Mouse (Mus musculus) adrenal gland, postnatal 4 days (tissue): ENCODE results near the gene Raph1. TPM values are rescaled to one million over a fixed set of nuclear protein-coding genes. Genes with fewer than 3 reads are reported as not detected.

Source experiments
- DNase-seq, 2 experiments: peaks; one replicate each; pipeline ENCODE4 v3.0.0; 2021 to 2022; ENCODE audit warnings: low spot score in 2 of 2, mixed read lengths in 2 of 2
- long read RNA-seq, 2 experiments: library from polyadenylated mRNA; stranded (forward); transcript quantifications; one replicate each; pipeline ENCODE4 v2.0.0; 2021
- total RNA-seq, 2 experiments: library from RNA; stranded (reverse); gene quantifications; 2 replicates each; pipeline ENCODE4 v1.2.3; 2021

Gene Raph1
- 10 to 100 TPM; 73.6 to 75.3 TPM for total RNA-seq
- long read RNA-seq, experiment 1, partial matches to known transcripts = 1 of 4 reads
- long read RNA-seq, experiment 1, other reads (novel, unspliced or antisense) = 3 of 4 reads
- long read RNA-seq, experiment 2, partial matches to known transcripts = 3 of 13 reads
- long read RNA-seq, experiment 2, other reads (novel, unspliced or antisense) = 9 of 13 reads

DNA sequence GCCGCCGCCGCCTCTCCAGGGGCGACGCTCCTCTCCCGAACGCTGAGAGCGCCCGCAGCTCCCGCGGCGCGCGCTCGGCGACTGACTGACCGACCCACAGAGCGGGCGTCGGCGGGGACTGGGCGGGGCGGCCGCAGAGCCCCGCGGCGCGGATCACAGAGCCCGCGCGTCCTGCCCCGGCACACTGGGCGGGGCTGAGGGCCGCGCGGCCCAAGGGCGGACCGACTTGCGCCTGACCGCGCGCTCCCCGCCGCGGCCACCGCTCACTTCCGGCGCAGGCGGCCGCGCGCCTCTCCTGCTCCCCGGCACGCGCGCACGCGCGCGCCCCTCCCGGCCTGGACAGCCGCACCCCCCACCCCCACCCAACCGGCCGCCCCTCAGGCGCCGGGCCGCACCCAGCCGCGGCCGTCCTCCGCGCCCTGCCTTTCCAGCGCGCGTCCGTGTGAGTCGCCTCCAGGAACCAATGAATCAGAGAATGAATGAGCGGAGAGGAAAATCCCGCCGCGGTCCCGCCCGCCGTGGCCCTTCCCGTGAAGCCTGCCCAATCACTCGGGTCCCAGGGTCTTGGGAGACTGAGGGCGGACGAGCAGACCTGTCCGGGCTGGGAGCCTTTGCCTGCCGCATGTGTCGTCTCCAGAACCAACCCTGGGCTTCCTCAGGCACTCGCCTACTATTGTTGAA lies at the start of gene Raph1:
Gene Raph1, minus strand, starts transcription at position 474 of the 681 bp plus-strand sequence.
- peak; percentile 54 to 64 for DNase-seq

DNA sequence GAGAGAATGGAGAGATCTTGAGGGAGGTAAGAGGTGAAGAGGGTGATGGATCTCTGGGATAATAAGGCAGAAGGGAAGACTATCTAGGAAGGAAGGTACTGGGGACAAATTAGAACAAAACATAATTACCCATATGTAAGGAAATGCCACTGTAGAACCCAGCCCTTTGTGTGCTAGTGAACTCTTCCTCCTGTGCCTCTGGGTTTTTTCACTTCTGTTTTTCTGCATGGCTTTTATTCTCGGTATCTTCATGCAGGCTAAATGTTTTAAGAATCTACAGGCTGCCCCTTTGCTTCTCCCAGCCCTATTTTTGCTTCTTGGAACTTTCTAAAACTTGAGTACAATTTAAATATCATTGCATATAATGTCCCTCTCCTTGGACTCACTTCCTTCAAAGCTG lies 48.8 kb upstream of the Raph1 start:
- no peak for DNase-seq

DNA sequence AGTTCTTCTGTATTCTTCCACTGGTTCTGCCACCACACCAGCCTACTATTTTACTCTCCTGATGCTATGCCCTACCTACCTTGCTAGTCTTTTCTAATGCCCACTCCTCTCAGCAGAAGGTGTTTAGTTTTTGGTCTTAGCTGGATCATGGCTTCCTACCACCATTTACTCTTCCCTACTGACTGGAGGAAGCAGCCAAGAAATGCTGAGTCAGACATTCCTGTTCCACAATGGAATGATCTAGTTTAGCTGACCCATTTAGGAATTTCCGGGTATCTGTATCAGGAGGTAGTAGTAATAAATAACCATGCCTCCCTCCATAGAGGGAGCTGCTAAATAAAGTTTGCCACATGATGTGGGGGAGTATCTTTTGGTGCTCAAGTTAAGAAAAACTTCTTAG lies 48.0 kb upstream of the Raph1 start:
- no peak for DNase-seq

DNA sequence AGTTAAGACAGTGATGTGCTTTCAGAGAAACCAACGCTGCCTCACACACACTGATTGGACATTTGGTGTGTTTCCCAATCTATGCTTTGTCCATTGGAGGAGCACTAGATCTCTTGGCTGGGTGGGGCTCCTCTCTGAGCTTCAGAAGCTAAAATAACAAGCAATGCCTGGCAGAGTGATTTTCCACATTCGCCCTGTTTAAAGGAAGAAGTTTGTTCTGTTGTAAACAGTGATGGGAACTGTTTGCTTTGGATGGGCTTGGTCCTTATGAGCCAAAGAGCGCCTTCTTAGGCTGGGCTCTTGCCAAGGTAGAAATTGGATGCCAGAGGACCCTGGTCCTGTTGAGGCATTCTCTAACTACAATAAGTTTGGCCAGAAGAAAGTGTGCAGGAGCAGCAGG lies 45.1 kb upstream of the Raph1 start:
- DNase-seq = no peak

DNA sequence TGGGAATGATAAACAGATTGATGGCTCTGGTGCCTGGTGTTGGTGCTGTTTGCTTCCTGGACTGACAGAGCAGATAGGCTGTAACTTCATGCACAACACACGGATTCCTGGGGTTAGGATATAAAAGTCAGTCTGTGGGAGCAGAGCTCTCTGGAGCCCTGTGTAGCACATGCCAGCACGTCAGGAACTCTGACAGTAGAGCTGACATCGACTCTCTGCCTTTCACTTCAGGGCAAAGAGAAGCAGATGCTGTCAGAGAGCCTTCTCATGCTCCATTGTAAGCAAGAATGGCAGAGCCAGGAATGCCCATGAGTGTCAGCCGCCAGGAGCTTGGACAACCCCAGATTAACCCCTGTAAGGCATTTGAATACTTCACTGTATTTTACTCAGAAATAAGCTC lies 43.7 kb upstream of the Raph1 start:
- DNase-seq = no peak

DNA sequence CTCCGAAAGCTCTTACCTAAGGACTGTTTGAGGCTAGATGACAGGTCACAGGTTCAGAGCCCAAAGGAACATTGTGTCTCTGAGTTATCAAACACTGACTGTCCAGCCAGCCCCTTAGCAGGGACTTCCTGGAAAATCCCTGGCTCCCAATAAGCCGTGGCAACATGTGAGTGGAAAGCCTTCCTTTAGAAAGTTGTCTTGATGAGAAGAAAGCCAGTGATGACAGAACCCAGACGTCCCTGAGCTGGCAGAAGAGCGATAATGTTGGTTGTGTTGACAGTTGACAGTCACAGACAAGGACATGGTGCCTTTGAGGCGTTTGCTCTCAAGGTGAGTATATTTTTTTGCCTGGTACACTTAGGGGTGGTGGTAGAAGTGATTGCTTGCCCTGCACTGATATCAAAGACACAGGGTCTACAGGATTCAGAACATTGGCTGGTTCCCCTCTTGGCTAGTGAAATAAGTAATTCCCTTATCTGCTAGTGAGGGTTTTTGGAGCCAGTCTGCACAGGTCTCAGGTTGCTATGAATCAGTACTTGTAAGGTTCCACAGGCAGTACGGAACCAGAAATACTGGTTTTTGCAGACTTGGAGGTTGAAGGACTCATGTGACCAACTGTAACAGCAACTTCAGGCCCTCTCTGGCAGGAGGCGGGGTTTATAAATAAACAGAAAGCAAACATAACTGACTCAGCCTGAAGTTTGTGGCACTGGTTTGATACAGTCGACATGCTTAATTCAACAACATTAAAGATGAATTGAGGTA lies 42.3 kb upstream of the Raph1 start:
- DNase-seq = no peak

DNA sequence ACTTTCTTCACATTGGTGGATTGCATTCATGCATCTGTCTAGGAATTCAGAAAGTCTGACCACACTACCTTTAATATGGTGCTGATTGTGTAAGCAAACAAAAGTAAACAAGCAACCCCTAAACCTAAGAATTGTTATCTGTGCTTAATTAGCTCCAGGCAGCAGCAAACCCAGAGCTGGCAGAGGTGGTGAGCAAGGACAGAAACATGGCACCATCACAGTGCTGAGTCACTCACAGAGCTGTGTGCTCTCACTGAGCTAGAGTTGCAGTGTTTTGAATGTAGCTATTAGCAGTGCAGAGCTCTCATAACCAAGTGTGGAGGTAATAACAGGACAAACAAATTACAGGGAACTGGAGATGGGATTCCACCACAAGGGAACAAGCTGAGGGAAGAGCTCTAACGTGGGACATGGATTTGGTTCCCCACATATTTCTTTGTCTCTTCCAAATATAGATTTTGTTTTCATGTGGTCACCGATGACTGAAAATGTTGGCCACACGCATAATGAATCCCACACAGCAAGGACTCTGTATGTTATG lies 37.6 kb upstream of the Raph1 start:
- DNase-seq = no peak

DNA sequence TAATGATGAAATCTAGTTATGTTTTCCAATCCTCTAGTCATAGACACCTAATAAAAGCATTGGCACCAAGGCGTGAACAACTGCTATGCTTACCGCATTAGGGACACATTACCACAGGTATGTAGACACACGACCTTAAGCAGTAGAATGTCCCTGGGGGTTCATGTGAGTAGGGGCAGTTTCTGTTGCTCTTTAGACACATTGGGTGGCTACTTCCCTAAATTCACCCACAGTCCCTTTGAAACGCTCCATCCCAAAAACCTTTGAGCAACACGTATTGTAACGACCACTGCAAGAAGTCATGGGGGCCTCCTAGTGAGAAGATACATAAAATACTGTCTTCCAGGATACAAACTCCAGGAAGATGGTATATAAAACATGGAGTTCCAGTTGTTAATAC lies 33.8 kb upstream of the Raph1 start:
- no peak for DNase-seq

DNA sequence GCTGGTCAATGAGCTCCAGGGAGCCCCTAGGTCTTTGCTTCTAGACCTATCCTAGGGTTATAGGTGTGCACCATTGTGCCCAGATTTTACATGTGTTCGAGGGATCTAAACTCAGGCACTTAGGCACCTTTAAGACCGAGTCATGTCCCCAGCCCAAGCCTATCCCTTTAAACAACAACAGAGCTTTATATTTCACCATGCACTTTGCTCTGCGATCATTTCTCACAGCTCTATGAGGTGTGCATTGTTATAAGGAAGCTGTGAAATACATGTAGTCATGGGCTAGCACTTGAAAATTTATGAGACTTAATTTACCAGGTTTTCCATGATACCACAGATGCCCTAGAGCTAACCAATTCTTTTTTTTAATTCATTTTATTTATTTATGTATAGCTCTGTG lies 33.0 kb upstream of the Raph1 start:
- DNase-seq = no peak

DNA sequence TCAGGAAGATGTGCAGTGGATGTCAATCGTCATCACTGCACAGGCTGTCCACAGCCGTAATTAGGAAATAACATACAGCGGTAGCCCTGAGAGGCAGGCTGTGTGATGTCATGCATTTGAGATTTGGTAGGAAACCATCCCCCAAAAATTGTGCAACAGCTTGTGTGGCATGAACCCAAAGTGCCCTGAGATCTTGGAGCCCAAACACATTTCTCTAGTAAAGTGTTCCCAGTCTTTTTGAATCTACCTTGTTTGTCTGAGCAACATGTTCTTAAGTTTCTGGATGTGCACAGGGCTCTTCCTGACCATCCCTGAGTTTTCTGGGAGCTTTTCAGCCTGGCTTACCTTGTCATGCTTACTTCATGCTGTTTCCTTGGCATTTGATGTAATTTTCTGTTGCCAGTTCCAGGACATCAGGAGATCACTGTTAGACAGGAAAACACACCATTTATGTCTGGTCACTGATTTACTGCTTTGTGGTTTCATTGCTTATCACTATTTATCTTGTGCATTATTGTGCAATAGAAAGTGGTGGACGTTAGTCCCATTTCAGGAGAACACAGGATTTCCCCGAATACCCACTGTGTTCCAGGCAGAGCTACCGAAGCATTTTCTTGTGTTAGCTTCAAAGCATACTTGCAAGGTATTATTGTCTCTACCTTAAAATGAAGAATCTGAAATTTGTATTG lies 32.3 kb upstream of the Raph1 start:
- DNase-seq = no peak

DNA sequence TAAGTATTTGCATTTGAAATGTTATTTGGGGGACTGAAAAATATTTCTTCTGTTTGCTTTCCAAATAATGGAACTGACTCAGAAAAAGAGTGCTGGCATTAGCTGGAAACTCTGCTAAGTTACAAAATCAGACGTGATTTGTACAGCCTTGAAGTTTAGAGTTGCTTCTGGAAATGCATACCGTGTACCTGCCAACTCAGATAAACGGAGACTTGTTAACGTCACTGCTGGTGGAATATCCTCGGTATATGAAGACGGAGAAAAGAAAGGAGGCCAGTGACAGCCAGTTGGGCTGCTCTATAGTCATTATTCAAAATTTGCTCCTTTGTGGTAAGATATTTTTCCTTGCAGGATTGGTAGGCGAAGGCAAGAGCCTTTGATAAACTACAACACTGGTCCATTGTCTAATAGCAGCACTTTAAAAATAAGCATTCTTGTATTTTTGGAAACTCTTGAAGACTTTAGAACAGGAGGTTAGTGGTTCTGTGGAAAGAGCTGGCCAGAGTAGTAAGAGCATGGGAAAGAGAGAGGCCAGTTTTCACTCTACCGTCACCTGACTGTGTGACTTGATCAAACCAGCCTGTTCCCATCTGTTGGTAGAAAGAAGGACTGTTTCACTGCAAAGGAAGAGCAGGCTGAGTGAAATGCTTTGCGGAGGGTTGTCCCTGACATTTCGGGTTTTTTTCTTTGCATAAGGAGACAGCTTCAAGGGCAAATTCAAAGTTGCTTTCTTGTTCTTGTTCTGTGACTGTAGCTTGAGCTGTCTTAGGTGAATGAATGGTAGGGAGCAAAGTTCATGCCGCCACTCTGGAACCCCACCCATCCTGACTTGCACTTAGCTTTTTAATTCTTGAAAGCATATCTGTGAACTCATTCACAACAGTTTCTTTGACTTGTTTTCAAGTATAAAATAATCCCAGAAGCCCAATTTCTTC lies 29.7 kb upstream of the Raph1 start:
- DNase-seq = no peak

DNA sequence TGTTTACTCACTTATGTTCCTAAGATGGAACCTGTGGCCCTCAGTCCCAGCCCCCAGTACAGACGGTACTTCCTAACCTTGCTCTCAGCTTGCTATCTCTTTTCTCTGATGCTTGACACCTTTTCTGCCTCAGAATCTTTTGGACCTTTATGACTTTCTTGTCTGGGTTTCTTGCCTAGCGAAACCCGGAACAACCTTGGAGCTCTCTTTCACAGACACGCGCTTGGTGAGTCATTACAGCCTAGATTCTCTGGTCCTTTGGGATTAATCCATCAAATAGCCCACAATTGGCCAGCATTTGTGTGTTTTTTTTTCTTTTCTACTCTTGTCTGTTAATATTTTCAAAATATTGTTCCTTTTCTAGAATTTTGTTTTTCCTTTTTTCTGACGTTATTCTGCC lies 26.2 kb upstream of the Raph1 start:
- no peak for DNase-seq

DNA sequence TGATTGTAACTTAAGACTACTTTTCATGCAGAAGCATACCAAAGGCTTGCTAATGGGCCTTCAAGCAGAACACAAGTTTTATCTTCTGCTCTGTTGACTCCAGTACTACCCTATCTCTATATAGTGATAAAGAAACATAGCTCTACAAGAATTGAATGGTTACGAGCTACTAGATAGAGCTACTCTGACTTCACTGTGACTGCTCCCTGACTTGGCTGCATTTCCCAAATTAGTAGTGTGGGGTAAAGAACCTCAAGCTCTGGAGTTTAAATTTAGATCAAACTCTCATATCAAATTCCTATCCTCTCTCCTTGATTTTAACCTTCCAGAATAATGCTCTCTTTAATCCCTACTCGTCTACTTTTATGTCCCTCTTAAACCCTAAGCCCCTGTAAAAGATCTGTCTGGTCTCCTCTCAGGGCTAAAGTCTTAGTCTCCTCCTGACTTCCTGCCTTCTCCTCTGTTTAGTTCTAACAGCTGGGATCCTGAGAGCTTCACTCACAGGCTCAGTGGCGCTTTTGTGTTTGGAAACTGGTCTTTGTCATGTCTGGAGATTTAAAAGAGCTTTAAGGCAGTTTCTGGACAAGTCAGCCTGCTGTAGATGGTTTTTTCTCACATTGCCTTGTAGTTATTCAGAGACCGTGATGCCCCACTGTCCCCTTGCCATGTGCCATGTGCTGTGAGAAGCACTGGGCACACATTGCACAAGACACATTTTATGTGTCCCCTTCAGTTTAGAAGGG lies 22.2 kb upstream of the Raph1 start:
- DNase-seq = no peak

DNA sequence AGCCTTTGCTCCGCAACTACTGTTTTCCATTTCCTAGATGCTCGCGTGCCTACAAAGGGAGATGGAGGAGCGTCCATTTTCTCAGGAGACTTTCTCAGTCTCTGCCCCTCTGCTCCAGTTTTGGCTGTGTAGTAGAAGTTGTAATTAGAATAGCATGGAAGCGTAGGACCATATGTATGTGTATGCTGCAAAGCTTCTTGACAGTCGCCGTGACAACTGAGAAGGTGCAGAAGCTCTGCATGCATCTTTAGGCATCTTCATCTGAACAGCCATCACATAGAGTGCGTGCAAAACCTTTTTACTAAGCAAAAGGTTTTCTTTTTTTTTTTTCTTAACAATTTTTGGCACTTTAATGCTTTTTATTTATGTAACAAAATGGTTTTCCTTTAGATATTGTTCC lies 14.1 kb upstream of the Raph1 start:
- DNase-seq = no peak

DNA sequence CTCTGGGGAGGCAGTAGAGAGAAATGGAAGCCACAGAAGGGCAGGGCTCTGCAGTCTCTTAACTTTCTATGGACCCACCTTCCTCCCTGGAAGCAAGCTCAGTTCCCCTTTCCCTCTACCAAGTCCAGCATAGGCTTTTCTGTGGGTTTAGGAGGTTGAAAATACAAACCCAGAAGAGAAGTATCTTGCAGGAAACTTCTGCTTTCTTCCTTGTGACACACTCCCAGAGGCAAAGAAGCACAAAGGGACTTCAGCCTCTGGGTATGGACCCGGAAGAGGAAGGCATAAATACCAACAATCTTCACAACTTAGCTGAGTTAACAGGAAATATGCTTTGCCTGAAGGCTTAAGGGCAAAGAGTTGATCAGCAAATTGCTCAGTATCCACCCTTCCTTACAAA lies 13.0 kb upstream of the Raph1 start:
- DNase-seq = no peak

DNA sequence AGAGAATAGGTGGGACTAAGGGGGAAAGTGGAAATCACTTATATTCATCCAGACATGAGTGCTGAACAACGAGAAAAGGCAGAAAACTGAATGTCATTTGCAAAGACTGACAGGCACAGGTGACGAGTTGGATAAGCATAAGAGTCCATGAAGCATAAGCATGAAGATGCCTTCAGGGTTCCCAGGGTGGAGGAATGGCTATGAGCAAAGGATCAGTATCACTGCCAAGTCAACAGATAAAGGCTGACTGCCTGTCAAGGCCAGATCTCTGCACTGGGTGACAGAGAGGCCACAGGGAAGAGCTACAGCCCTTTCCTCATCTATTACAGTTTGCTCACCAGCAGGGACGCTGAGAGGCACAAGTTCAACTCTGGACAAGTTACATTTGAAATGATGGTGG lies 5.8 kb upstream of the Raph1 start:
- DNase-seq = no peak

DNA sequence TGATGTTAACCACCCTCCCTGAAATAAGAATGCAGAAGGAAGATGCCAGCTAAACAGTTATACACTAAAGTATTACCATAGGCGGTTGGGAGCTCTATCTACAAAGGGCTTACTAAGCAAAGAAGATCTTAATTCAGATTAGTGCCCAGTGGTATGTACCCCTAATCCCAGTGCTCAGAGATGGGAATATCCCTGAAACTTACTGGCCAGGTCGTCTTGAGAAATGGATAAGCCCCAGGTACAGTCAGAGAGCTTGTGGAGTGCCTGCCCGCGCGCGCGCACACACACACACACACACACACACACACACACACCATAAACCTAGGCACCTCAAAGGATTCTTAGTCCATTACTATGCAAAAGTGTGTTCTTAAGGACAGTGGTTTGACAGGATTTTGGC lies 2.8 kb upstream of the Raph1 start:
- DNase-seq = no peak

DNA sequence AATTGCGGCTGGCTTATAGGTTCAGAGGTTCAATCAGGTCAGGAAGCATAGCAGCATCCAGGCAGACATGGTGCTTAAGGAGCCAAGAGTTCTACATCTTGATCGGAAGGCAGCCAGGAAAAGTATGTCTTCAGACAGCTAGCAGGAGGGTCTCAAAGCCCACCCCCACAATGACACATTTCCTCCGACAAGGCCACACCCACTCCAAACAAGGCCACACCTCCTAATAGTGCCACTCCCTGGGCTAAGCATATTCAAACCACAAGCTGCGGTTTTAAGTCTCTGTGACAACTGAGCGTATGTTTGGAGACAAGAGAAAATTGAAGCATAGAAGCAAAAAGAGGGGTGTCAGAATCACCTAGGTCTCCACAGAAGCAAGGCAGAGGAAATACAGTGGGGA lies 2.3 kb upstream of the Raph1 start:
- no peak for DNase-seq

DNA sequence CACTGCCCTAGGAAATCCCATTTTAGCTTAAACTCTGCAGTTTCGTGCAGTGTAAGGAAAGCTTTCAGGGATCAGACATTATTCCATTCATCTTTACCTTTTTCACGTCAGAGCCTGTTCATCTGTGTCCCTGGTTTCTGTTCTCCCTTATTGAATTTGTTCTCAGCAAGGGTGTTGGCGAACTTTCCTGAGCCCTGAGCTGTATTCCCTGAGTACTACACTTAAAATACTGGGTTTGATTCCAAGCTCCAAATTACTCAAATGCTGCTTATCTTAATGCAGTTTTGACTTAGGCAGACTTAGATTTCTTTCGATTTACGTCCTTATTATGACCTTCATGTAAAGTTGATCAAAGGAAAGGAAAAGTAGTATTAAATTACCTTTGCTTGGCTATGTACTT lies 417 bp upstream of the Raph1 start:
- no peak for DNase-seq
